Mouse (Mus musculus) neutrophil, adult 5-6 weeks (primary cell): Measurements from ENCODE around the gene Tcaf3. TPM values are rescaled to one million over a fixed set of nuclear protein-coding genes. Genes with fewer than 3 reads are reported as not detected.

Source experiments
- ATAC-seq: fragments of 151-379, 151-347 bp; 2 replicates; pipeline ENCODE4 v1.8.0; 2017; ENCODE audit warnings: mild to moderate bottlenecking, moderate TSS enrichment; ENCODE audit not compliant: insufficient number of reproducible peaks, poor library complexity, low FRiP score, severe bottlenecking; ENCODE audit errors: extremely low read depth
- total RNA-seq: library from RNA; stranded (forward); fragments of 200-1000 nt; gene quantifications from 2 replicates; pipeline ENCODE4 v1.2.3, GENCODE M21; 2017

Gene Tcaf3
- total RNA-seq, 1 experiment from 2014 or later, result not detected

DNA sequence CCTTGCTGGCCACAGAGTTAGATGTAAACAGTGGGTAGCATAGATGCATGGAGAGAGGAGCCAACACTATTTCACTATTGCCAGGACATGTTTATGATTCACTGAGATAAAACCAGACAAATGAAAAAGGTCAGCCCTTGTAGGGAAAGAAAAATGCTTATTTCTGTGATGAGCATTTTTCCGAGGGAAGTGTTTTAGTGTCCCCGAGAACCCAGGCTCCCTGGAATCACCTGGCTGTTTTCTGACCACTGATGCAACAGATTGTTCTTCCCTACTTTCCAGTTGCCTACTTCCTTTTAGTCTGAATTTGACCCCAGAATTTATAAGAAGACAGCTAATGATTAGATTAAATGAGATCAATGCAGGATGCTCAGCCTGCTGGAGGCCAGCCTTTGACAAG is 51.3 kb downstream of the Tcaf3 start:
- ATAC-seq, result no peak

DNA sequence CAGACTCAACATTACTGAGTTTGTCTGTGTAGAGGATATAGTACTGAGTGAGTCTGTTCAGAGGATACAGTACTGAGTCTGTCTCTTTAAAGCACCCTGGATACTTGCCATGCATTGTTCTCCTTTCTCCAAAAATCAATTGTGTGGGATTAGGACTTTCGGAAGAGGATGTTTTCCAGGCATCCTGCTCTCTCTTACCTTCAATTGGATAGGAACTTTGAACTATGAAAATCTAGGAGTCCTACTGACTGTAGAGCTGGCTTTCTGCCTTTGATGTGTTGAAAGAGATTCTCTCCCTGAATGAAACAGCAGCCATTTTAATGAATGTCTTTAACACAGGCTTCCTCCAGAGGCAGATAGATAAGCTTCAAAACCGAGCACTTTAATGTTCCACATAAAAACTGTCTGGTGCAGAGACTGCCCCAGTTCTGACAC is 52.0 kb downstream of the Tcaf3 start:
- ATAC-seq, result no peak

DNA sequence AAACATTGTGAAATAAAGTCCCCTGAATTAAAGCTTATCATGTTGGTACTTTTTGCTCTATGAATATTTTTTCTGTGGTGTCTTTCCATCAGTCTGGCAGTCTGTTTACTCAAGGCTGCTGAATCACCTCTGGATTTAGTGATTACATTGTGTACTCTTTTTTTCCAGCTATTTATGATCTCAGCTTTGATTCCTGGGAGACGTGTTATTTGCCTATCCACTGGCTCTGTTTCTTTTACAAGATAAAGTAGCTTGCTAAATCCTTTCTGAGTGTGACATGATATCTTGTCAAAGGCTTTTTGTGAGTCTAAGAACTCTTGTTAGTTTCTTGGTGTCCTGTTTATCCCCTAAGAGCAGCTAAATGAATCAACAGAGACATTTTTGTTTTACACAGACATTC is 52.6 kb downstream of the Tcaf3 start:
- no peak for ATAC-seq

DNA sequence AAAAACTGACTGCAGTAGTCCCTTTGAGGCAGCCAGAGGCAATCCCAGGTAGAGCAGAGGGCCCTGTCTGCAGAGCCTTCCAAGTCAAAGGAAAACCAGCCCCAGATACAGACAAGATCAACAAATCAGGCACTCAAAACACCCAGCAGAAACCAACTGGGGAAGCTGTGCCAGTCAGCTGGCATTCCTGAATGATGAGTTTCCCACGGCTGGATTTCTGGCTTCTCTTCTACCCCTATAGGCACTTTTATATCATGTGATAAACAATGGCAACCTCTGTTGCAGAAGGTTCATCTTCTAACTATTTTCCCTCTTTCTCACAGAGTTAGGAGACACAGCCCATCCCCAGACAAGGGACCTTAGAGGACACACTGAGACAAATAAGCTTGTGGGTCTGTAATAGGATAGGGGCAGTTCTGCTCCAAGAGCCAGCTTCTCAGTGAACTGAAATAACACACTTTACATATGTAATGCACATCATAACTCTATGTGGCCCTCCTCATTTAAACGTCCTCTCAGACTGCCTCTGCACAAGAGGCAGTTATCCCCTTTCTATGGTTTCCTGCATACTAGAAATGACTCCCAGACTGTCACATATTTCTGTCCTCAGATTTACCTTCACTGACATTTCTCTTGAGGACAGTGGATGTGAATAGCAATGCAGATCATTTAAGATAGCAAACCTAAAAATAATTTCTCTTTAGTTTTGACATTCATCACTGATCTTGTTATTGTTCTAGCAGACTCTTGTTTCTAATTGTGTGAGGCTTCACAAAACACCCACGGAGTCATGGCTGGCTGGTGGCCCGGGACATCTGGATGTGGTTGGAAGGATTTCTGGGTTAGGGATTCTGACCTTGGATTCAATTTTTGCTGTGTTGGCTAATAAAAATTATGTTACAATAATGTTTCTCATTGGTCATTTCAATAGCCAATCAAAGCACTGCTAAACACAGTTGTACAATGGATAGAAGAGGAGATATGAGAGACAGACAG is 55.2 kb downstream of the Tcaf3 start:
- ATAC-seq, result no peak

DNA sequence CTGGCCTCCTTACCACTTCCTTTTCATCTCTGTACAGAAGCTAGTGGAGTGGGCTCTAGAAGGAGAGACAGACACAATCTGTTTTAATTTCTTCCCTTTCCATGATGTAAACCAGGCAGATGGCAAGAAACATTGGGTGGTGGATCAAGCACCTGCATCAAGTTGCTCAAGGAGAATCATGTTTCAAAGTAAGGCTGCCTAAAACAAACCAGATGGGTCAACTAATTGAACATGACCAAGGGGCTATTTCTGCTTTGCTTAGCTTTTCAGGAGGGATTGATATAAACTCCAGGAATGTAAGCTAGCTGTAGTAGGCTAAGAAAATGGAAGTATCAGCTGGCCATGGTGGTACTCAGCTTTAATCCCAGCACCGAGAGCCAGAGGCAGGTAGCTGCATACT is 56.8 kb downstream of the Tcaf3 start:
- ATAC-seq, result no peak

DNA sequence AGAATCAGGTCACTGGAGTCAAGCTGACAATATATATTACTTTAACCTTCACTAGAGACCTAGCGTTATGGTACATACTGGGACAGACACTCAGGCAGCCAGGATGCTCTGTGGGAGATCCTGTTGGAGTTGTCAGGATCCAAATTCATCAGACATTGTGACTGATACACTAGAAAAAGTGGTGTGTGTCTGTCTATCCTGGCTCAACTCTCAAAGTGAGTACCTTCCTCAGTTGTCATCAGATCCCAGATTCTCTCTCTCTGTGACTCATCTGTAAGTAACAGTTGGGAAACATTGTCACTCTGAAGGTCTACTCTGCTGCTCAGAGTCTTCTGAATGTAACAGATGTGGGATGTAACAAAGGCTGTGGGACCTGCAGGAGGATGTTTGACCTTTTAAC is 57.8 kb downstream of the Tcaf3 start:
- no peak for ATAC-seq

Other genes with a start within 250 kb of the Tcaf3 start
- 327 and 356 TPM in 2 replicates for gene Zyx, start 248.1 kb downstream of the Tcaf3 start, total RNA-seq
- gene Epha1, start 224.4 kb downstream of the Tcaf3 start, total RNA-seq, result 1.2 and 2.5 TPM in 2 replicates
- gene Tas2r143, start 197.5 kb downstream of the Tcaf3 start, total RNA-seq, result 7.2 and 12.5 TPM in 2 replicates
- 7.4 and 12.2 TPM in 2 replicates for gene Tas2r135, start 192.3 kb downstream of the Tcaf3 start, total RNA-seq
- 2.2 and 2.3 TPM in 2 replicates for gene Tas2r126, start 163.2 kb downstream of the Tcaf3 start, total RNA-seq
- gene Olfr458, start 132.5 kb downstream of the Tcaf3 start, total RNA-seq, result 0.58 TPM in 1 of 2 replicates, not detected in the other
- gene Olfr457, start 121.4 kb downstream of the Tcaf3 start, total RNA-seq, result 0.23 and 0.37 TPM in 2 replicates
- not detected in 2 replicates for gene Olfr456, start 110.5 kb downstream of the Tcaf3 start, total RNA-seq
- not detected in 2 replicates for gene Olfr455, start 50.1 kb downstream of the Tcaf3 start, total RNA-seq
- not detected in 2 replicates for gene Tcaf2, start 47.6 kb upstream of the Tcaf3 start, total RNA-seq
- 0.70 TPM in 1 of 2 replicates, not detected in the other for gene Tcaf1, start 112.4 kb upstream of the Tcaf3 start, total RNA-seq
- 0.12 TPM in 1 of 2 replicates, not detected in the other for gene Olfr453, start 141.7 kb upstream of the Tcaf3 start, total RNA-seq
- not detected in 2 replicates for gene Olfr38, start 158.7 kb upstream of the Tcaf3 start, total RNA-seq
- gene Olfr452, start 187.4 kb upstream of the Tcaf3 start, total RNA-seq, result not detected in 2 replicates
- gene Olfr450, start 214.2 kb upstream of the Tcaf3 start, total RNA-seq, result not detected in 2 replicates
- 1.4 TPM in 1 of 2 replicates, not detected in the other for gene Olfr449, start 236.7 kb upstream of the Tcaf3 start, total RNA-seq